In the genomic region with DNA sequence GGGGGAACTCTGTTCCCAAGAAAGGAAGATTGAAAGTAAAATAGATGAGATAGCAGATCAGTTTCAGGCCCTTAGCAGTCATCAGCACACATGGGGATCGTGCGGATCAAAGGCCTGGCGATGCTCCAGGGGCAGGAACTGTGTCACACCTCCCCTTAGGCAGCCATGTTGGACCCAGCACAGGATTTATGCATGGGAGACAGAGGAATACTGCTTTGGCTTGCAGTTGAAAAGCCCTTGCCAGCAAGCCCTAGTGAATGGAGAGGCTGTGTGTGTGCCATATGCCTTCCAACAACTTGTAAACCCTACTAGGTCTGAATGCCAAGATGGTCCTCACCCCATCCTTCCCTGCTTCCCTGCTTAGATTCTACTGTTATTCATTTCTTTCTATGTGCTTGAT, we compare ENCODE assay signal across 22 mouse cellular contexts.
"Had no signal": no experiment of that assay in that cellular context is flagged by ENCODE, and none has a peak within 500 bp of the region (broad histone marks: within the 10 kb centered on the region; RNA-seq: fewer than 3 reads in every experiment).

No protein-coding gene starts in this region.

- H3K27me3 ChIP-seq: kidney, embryonic 15.5 days; limb, embryonic 13.5 days; liver, embryonic 12.5 days; liver, embryonic 15.5 days; lung, embryonic 15.5 days; megakaryocyte, embryonic 14.5 days; midbrain, embryonic 13.5 days; neural tube, embryonic 13.5 days; stomach, embryonic 15.5 days had no signal

- H3K4me1 ChIP-seq: kidney, embryonic 15.5 days; limb, embryonic 10.5 days; limb, embryonic 13.5 days; liver, embryonic 12.5 days; liver, embryonic 15.5 days; lung, embryonic 15.5 days; megakaryocyte, embryonic 14.5 days; midbrain, embryonic 10.5 days; midbrain, embryonic 13.5 days; neural tube, embryonic 13.5 days; stomach, embryonic 15.5 days had no signal

- H3K36me3 ChIP-seq: kidney, embryonic 15.5 days; limb, embryonic 10.5 days; limb, embryonic 13.5 days; liver, embryonic 12.5 days; lung, embryonic 15.5 days; midbrain, embryonic 10.5 days; midbrain, embryonic 13.5 days; neural tube, embryonic 13.5 days; stomach, embryonic 15.5 days had no signal

- H3K9me3 ChIP-seq: kidney, embryonic 15.5 days; limb, embryonic 10.5 days; limb, embryonic 13.5 days; liver, embryonic 12.5 days; liver, embryonic 15.5 days; lung, embryonic 15.5 days; megakaryocyte, embryonic 14.5 days; midbrain, embryonic 10.5 days; midbrain, embryonic 13.5 days; neural tube, embryonic 13.5 days; stomach, embryonic 15.5 days had no signal

- H3K9ac ChIP-seq: kidney, embryonic 15.5 days; limb, embryonic 13.5 days; liver, embryonic 12.5 days; liver, embryonic 15.5 days; lung, embryonic 15.5 days; midbrain, embryonic 13.5 days; neural tube, embryonic 13.5 days; stomach, embryonic 15.5 days had no signal

- H3K4me2 ChIP-seq: kidney, embryonic 15.5 days; limb, embryonic 13.5 days; liver, embryonic 12.5 days; liver, embryonic 15.5 days; lung, embryonic 15.5 days; midbrain, embryonic 13.5 days; neural tube, embryonic 13.5 days; stomach, embryonic 15.5 days had no signal

- H3K27ac ChIP-seq: kidney, embryonic 15.5 days; limb, embryonic 10.5 days; limb, embryonic 13.5 days; liver, embryonic 12.5 days; liver, embryonic 15.5 days; lung, embryonic 15.5 days; midbrain, embryonic 10.5 days; midbrain, embryonic 13.5 days; neural tube, embryonic 13.5 days; stomach, embryonic 15.5 days had no signal

- ATAC-seq: liver, embryonic 12.5 days; midbrain, embryonic 13.5 days; midbrain, embryonic 16.5 days had no signal

- DNase-seq: kidney, postnatal 10 days; kidney, postnatal 36 days; layer of hippocampus, postnatal 36 days; liver; lung, adult 18-20 months; lung, postnatal 10 days; lung, postnatal 36 days; retina, postnatal 1 day; thymus, postnatal 25 days had no signal

- H3K4me3 ChIP-seq: kidney, embryonic 15.5 days; limb, embryonic 10.5 days; limb, embryonic 13.5 days; liver, embryonic 12.5 days; liver, embryonic 15.5 days; lung, embryonic 15.5 days; megakaryocyte, embryonic 14.5 days; midbrain, embryonic 10.5 days; midbrain, embryonic 13.5 days; myocyte; neural tube, embryonic 13.5 days; stomach, embryonic 15.5 days had no signal
